Mouse (Mus musculus) frontal cortex, postnatal 36 days (tissue): Measurements from ENCODE around the gene Rora.
A peak's percentile ranks its signal among the peaks of the same experiment; 100 is the strongest.

ENCODE experiments used
- DNase-seq, 2 experiments: peaks; one replicate each; pipeline ENCODE4 v3.0.0; 2022; ENCODE audit warnings: low spot score in 2 of 2

The Rora gene

DNA sequence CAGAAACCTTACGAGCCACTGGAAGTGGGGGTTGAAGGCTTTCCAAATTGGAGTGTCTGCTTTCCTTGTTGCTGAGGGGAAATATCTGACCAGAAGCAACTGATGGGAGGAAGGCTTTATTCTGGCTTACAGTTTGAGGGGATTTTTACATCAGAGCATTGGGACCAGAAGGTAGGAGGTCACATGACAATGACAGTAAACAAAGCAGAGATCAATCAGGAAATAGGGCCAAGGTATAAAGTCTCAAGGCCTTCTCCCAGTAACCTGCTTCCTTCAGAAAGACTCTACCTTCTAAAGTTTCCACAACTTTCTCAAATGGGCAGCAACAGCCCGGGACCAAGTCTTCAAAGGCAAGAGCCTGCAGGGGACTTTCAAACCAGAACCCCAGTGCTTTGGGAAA, 34.6 kb downstream of the Rora start:
- DNase-seq, result no peak

DNA sequence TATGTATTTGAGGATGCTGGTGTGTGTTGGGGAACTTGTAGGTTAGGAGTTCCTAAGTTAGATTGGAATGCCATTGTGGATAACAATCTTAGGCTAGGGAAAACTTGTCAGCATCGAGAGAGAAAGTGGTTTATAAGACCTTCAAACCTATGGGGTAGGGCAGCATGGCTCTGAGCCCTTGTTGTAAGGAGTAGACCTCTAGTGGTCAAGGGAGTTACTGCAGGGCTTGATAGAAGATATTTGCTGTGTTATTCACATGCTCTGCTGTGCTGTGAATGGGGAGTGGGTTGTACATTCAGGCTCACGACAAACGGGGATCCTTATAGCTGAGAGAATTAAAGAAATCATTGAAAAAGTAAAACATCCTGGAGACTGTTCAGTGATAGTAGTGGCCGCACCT, 35.8 kb downstream of the Rora start:
- DNase-seq, result peak in 1 of 2 experiments; percentile 64

- DNase-seq, result no peak
Measured at GRCm38 (mm10) chr9:68694889-68695495, 41.4 kb downstream of the Rora start.

DNA sequence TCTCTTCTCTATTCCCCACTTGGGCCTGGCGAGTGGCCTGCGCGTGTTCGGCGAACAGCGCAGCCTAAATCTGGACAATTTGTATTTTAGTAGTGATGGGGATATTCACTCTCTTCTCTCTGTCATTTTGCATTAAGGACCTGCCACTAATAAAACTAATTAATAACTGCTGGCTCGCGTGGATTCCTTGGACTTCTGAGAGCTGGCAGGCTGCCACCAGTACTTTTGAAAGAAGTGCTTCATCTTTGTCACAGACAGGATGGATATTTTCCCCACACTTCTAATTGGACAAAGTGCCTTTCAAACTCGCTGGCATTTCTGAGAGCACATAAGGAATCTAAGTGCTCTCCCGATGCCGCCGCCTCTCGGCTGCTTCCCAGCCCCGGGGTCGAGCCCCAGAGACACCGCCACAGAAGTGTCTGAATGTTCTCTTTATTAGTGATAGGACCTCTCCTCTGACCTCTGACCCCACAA, 41.9 kb downstream of the Rora start:
- no peak for DNase-seq

- DNase-seq, result no peak
Measured at GRCm38 (mm10) chr9:68696425-68696956, 42.9 kb downstream of the Rora start.

- no peak for DNase-seq
Measured at GRCm38 (mm10) chr9:68699341-68699740, 45.8 kb downstream of the Rora start.

DNA sequence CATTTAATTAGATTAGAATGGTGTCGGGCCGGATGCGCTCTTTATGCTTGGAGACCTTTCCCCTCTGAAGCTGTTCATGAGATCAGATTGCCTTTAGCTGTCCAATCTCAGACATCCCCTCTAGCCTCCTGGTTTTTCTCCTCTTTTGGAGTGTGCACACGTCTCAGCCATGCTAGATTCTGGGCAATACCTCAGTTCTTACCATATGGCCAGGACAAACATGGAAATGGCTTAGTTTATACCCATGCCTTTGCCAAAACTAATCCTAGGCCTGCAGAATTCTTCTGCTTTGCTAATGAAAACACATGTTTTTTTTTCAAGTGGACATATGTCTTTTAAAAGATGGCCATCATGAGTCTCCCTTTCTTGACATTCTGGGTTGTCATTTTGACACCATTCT, 46.3 kb downstream of the Rora start:
- DNase-seq, result no peak

DNA sequence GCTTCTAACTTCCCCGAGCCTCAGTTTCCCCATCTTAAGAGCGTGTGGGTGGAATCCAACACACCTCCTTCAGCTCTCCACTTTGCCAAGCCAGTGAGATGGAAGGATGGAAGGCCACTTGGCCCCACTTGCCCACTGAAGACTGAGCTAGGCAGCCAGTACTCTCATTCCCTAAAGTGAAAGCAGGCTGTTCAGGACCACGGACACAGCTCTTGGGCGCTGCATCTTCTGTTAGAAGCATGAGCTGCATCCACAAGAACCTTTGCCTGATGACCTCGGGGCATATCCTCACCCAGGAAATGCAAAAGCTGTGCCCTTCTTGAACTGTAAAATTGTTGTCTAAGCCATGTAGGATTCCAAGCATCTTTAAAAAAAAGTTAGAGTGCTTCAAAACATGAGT, 54.0 kb downstream of the Rora start:
- DNase-seq, result no peak

- DNase-seq, result no peak
Measured at GRCm38 (mm10) chr9:68709232-68709631, 55.6 kb downstream of the Rora start.

DNA sequence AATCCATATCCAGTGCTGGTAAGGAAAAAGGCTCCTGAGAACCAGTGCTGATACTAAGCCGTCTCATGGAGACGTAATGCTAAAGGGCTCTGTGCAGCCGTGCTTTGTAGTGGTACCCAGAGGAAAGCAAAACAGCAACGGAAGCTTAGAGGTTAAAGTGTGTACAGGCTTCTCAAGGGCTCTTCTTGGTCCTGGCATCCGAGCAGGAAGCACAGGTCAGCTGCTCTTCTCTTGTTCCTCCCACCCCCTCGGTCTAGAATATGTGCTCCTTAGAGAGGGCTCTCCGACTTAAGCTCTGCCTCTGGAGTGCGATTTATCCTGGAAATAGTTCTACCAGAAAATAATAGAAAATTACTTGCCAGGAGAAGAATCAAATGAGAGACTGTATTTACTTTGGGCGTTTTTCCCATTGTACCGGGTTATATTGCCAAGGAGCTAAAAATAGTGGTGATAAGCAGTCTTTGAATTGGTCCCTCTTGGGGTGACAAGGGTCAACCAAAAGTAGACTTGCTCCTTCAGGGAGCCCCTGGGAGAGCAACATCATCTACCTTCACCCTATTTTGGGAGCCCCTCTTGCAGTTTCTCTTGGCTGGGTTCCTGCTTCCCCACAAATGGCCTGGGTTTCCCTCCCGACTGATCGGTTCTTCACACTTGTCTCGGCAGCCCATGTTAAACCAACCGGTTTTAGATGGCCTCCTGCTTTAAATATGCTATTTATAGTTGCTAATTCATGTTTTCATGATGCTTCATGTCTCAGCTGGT, 57.5 kb downstream of the Rora start:
- no peak for DNase-seq

GRCm38 (mm10) chr9:68716961-68717360, 63.4 kb downstream of the Rora start:
- peak; percentile 24 to 60 for DNase-seq

DNA sequence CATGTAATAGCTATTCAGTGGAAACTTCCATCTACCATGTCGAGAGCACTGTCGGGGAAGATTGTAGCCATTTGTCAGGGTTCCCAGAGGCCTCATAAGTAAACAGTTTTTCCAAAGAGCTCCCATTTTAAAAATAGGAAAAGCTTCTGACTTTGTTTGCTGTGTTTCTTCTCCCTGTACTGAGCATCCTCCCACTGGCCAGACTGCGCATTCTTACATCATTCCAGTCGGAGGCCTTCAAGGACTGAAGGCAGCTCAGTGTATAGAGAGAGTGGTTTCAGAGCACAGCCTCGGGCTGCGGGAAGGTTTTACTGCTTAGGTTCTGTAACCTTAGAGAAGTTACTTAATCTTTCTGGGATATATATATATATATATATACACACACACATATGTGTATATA, 64.8 kb downstream of the Rora start:
- DNase-seq, result peak; percentile 15 to 30

DNA sequence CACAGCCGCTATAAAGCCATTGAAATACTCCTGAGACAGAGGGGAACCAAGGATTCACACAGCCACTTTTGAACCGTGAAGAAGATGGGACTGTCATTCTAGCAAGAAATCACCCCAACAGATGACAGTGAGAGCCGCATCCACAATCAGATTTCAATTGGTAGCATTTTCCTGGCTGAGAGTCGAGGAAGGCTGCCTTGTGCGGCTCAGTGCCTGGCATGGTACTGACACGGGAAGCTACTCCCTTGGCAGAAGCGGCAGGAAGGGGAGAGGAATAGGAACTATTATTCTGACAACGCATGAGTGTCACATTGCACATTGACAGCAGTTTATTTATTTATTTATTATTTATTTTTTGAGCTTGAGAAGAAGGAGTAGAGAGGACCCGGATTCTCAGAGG, 65.7 kb downstream of the Rora start:
- no peak for DNase-seq

GRCm38 (mm10) chr9:68724636-68725285, 71.2 kb downstream of the Rora start:
- peak in 1 of 2 experiments; percentile 47 for DNase-seq

DNA sequence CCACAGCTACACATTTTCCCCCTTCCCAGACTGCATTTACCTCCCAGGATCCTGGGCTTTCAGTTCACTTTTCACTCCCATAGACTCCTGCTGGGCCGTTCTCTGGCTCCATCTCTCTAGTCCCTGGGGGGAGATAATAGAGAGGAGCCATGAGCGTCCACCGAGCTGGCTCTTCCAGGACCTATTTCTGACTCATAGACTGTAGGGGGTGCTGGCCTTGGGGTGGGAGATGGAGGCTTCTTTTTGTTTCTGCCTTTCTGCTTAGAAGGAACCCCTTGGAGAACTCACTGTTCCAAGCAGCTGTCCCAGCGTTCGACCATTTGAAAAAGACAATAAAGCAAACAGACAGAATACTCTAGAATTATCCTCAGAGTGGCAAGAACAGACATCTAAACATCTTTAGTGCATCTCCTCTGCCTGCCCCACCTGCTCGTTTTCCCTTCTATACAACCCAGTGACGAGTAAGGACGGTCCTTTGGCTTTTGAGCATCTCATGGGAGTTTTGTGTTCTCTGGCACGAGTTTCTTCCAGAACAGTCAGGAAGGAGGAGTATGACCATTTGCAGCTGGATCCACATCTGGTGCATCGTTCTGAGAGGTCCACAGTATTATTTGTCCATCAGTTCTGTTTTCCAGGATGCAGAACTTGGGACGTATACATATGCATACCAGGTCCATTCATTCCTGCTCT, 73.7 kb downstream of the Rora start:
- DNase-seq, result no peak

DNA sequence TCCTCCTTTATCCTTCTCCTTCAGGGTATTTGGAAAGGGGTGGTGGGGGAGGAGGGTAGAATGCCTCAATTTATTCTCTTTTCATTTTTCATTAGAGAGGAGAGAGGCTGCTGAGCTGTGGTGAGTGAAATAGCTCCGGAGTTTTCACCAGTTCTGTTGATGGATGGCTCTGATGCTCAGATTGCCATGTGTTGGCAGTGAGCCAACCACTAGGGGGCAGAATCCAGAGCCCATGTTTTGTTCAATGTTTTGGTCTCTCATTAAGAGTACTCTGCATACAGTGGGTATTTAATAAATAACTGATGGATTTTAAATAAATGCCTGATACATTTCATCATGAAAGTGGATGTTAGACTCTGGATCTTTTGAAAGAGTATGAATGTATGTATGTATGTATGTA, 77.9 kb downstream of the Rora start:
- no peak for DNase-seq

DNA sequence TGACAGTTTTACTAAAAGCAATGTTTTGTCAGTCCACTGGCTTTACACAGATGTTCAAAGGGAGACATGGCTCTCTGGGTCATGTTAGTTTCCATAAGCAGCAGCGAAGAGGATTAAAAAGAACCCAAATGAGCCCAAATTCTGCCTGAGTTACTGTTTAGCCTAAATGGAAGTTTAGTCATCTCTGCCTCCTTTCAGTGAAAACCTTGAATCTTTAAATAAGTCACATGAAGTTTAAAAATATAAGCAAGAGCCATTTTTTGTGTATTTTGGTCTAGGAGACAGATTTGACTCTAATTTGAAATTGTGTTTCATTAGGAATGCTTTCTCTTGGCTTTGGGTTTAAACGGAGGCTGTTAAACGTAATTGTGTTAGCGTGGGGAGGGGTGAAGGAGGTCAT, 79.3 kb downstream of the Rora start:
- no peak for DNase-seq

DNA sequence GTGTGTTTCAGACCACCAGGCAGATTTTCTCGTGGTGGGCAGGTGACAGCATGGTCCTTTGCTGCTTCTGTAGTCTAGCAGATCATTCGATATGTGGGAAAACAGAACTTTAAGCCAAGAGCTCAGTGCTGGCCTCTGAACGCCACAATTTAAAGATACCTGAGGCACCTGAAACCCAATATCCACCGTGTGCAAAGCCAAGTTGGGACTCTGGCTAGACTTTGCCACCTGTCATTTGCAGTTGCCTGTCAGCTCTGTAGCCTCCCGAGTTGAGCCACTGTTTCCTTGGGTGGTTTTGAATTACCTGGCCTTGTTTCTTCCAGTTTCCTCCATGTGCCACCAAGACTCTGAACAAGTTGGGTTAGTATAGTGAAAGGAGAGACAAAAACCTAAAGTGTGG, 82.3 kb downstream of the Rora start:
- DNase-seq, result no peak

DNA sequence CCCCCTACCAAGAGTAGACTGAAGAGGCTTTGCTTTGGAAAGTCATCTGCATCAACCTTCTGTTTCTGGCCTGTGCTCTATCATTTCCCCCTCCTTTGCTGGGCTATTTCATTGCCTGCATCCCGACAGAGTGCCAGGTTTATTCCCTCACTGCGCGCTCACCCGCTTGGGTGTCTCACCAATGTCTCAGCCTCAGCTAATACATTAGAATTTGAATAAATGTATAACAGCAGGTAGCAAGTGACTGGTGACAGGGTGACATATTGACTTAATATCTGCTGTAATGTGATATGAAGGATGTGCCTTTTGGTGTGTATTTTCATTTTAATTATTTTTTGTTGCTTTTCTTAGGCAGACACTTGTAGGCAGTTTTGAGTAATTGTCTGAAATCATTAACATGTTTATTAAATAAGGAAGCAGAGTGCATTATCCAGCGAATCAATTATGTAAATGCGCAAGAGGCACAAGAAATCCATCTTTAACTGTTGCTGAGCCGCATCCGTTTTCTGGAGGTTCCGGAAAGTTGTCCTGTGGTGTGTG, 83.7 kb downstream of the Rora start:
- DNase-seq, result no peak

DNA sequence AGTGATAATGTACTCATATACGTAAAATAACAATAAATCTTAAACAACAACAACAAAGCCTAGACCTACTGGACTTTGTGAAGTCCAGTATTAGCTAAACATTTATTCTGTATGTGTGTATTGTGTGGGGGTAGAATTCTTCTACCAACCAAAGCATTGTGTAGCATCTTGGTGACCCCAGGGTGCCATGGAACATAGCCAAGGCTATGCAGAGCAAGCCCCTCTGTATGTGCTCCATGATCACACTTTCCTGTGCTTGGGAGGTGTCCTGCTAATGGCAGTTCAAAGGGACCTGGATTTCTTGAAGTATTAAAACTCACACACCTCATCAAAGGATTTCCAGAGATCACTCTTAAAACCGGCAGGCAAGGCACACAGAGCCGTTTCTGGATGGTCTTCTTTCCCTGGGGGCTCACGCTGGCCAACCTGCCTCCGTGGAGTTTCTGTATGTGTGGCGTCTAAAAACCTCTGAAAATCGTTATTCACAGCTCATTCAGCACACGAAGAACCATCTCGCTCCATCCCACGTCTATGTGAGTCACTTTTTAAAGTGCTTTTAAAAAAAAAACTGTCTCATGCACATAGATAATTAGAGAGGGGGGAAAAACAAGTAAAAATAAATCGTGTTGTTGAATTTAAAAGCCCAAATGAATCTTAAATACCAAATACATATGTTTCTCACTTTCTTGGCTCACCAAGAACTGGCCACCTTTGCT, 92.5 kb downstream of the Rora start:
- DNase-seq, result no peak

- no peak for DNase-seq
Measured at GRCm38 (mm10) chr9:68756976-68757375, 103.4 kb downstream of the Rora start.
